Mouse (Mus musculus): Measurements from ENCODE around the gene Kctd3.

Kctd3 gene

GRCm38 (mm10) chr1:189007980-189008324, 311 bp upstream of the Kctd3 start:
- no peak for DNase-seq (ENCODE audit: low spot score)

- DNase-seq (ENCODE audit: low spot score): no peak
These were observed 815 bp downstream of the Kctd3 start for GRCm38 (mm10) chr1:189006826-189007225.

- no peak for DNase-seq (ENCODE audit: low spot score)
These were observed 1.4 kb downstream of the Kctd3 start for GRCm38 (mm10) chr1:189006267-189006666.

GRCm38 (mm10) chr1:189004774-189005173, 2.9 kb downstream of the Kctd3 start:
- no peak for DNase-seq (ENCODE audit: low spot score)

- no peak for DNase-seq (ENCODE audit: low spot score)
These were observed 5.8 kb downstream of the Kctd3 start for GRCm38 (mm10) chr1:189001815-189002214.

- no peak for DNase-seq (ENCODE audit: low spot score)
These were observed 7.7 kb downstream of the Kctd3 start for GRCm38 (mm10) chr1:188999981-189000380.

- DNase-seq (ENCODE audit: low spot score): no peak
These were observed 9.7 kb downstream of the Kctd3 start for GRCm38 (mm10) chr1:188997921-188998320.

GRCm38 (mm10) chr1:188993218-188993617, 14.4 kb downstream of the Kctd3 start:
- peak; percentile 73 for DNase-seq (ENCODE audit: low spot score)

GRCm38 (mm10) chr1:188980050-188980449, 27.6 kb downstream of the Kctd3 start:
- DNase-seq (ENCODE audit: low spot score): peak; percentile 63

GRCm38 (mm10) chr1:188973926-188974325, 33.7 kb downstream of the Kctd3 start:
- DNase-seq (ENCODE audit: low spot score): no peak

GRCm38 (mm10) chr1:188973078-188973477, 34.6 kb downstream of the Kctd3 start:
- no peak for DNase-seq (ENCODE audit: low spot score)

GRCm38 (mm10) chr1:188952501-188952900, 55.1 kb downstream of the Kctd3 start:
- no peak for DNase-seq (ENCODE audit: low spot score)

GRCm38 (mm10) chr1:188951091-188951490, 56.5 kb downstream of the Kctd3 start:
- DNase-seq (ENCODE audit: low spot score): no peak

GRCm38 (mm10) chr1:188948276-188948675, 59.4 kb downstream of the Kctd3 start:
- DNase-seq (ENCODE audit: low spot score): no peak

- peak; percentile 17 for DNase-seq (ENCODE audit: low spot score)
These were observed 59.8 kb downstream of the Kctd3 start for GRCm38 (mm10) chr1:188947794-188948193.

GRCm38 (mm10) chr1:188946849-188947248, 60.8 kb downstream of the Kctd3 start:
- DNase-seq (ENCODE audit: low spot score): no peak

GRCm38 (mm10) chr1:188945326-188945725, 62.3 kb downstream of the Kctd3 start:
- DNase-seq (ENCODE audit: low spot score): no peak

- DNase-seq (ENCODE audit: low spot score): no peak
These were observed 70.3 kb downstream of the Kctd3 start for GRCm38 (mm10) chr1:188937246-188937780.
